In the genomic region with DNA sequence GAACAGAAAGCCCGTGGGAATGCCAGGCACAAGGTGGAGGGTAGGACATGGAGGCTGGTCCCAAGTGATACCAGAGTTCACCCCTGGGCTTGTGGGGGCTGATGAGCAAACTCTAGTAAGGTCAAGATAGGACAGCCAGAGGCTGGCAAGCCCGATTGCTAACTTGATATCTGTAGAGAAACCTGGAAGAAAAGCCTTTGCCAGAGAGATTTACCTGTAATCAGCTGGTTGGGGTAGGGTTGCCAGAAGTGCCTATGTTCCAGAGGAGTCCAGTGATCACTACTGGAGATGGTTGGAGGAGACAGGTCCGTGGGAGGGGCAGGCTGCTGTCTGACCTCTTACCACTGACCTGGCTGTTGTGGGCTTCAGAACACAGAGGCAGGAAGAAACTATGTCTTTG, we compare ENCODE assay signal across 21 mouse cellular contexts.
DNase-seq lines count a peak whose midpoint lies in the region; ATAC-seq and TF ChIP-seq lines count a peak whose summit lies in the region.
"Had no signal": no experiment of that assay in that cellular context is flagged by ENCODE, and none has a peak within 500 bp of the region (broad histone marks: within the 10 kb centered on the region; RNA-seq: fewer than 3 reads in every experiment).

No protein-coding gene starts in this region.

- DNase-seq in heart, postnatal 36 days: no peak
- no peak for DNase-seq in limb, embryonic 14.5 days (ENCODE audit: low spot score)
- DNase-seq in limb, embryonic 10.5 days (ENCODE audit: low spot score): no peak
- no peak for DNase-seq in CH12.LX (ENCODE audit: extremely low read depth)
- DNase-seq in ovary, postnatal 10 days (ENCODE audit: low spot score): no peak
- no peak for DNase-seq in kidney, adult 11 months
- DNase-seq: adrenal gland, adult 8-10 months; cerebellum, adult 18-20 months; cerebellum, adult 9-11 months; cerebellum, postnatal 36 days; gastrocnemius, postnatal 14 days; heart, adult 2 months had no signal

- in situ Hi-C loops in CH12.LX (cut with MboI; ENCODE audit: low pct_ligation_motif_present, low pct_unique_long_range_greater_than_20kb, low sequenced_read_pairs): loop anchor here (5.0 kb wide), 1 partner anchor 75 kb away; no protein-coding TSS in a partner anchor

- H3K4me3 ChIP-seq in heart, embryonic 13.5 days: no peak overlapping the region
- no peak overlapping the region for H3K4me3 ChIP-seq in limb, embryonic 14.5 days (replicated peaks; ENCODE audit: low read length)
- no peak overlapping the region for H3K4me3 ChIP-seq in limb, embryonic 10.5 days
- no peak overlapping the region for H3K4me3 ChIP-seq in CH12.LX (replicated peaks in 1 of 3; ENCODE audit: low read depth in 2 of 3, low read length in 2 of 3, poor library complexity in 1 of 3)
- 0 out of 2 replicates have a peak overlapping the region, but pooled peaks have one; percentile 12 for H3K4me3 ChIP-seq in brown adipose tissue, adult 24 weeks (ENCODE audit: insufficient read depth, low read depth, low read length)
- H3K4me3 ChIP-seq: embryonic facial prominence, embryonic 15.5 days; erythroblast, embryonic 14.5 days; forebrain, embryonic 15.5 days; heart, adult 2 months; hindbrain, embryonic 12.5 days had no signal

- TF ChIP-seq RAD21 in CH12.LX (IDR thresholded peaks at IDR 0.05; ENCODE audit: low read depth, low read length): no peak

- 49% methylated on average over 3 of the region's 3 CpGs for WGBS in heart, embryonic 13.5 days
- WGBS in limb, embryonic 14.5 days: 77% methylated on average over 3 of the region's 3 CpGs
- WGBS in limb, embryonic 10.5 days: 75% methylated on average over 3 of the region's 3 CpGs

- peaks cover 20% of the 10 kb centered on the region for H3K27me3 ChIP-seq in heart, embryonic 13.5 days (replicated peaks)
- peaks cover 11% of the 10 kb centered on the region; the same call in 1 of the 2 replicates for H3K27me3 ChIP-seq in limb, embryonic 14.5 days (ENCODE audit: control insufficient read depth, insufficient read depth, low read length)
- H3K27me3 ChIP-seq in limb, embryonic 10.5 days (ENCODE audit: low read depth, poor library complexity, severe bottlenecking): peaks cover 26% of the 10 kb centered on the region
- no peaks in the 10 kb centered on the region for H3K27me3 ChIP-seq in CH12.LX (replicated peaks)

- no peak for TF ChIP-seq POLR2A in limb, embryonic 14.5 days (IDR thresholded peaks at IDR 0.05; ENCODE audit: borderline replicate concordance, extremely low read depth, insufficient read depth, insufficient read length)
- TF ChIP-seq POLR2A in CH12.LX (IDR thresholded peaks at IDR 0.05; ENCODE audit: low read depth, low read length): no peak

- H3K4me1 ChIP-seq in heart, embryonic 13.5 days: peaks cover 42% of the 10 kb centered on the region
- peaks cover 15% of the 10 kb centered on the region for H3K4me1 ChIP-seq in limb, embryonic 14.5 days (ENCODE audit: control insufficient read depth, insufficient read depth, low read length)
- H3K4me1 ChIP-seq in limb, embryonic 10.5 days: peaks cover 19% of the 10 kb centered on the region
- H3K4me1 ChIP-seq in CH12.LX (ENCODE audit: control insufficient read depth in 1 of 2, insufficient read depth in 2 of 2): peaks cover 21 to 90% of the 10 kb centered on the region in 2 experiments
- peaks cover 18% of the 10 kb centered on the region for H3K4me1 ChIP-seq in brown adipose tissue, adult 24 weeks (ENCODE audit: control insufficient read depth, insufficient read depth, insufficient read length, low read length)

- H3K36me3 ChIP-seq in heart, embryonic 13.5 days: no peaks in the 10 kb centered on the region
- peaks cover 3% of the 10 kb centered on the region; the same call in 1 of the 2 replicates for H3K36me3 ChIP-seq in limb, embryonic 14.5 days (ENCODE audit: control insufficient read depth, insufficient read depth, low read length)
- H3K36me3 ChIP-seq in limb, embryonic 10.5 days: no peaks in the 10 kb centered on the region
- H3K36me3 ChIP-seq in CH12.LX (replicated peaks in 1 of 2; ENCODE audit: control insufficient read depth in 1 of 2, insufficient read depth in 1 of 2, low read length in 1 of 2): peaks cover 0 to 44% of the 10 kb centered on the region in 2 experiments
- H3K36me3 ChIP-seq: embryonic facial prominence, embryonic 15.5 days; forebrain, embryonic 15.5 days; G1E; hindbrain, embryonic 12.5 days had no signal

- no peak overlapping the region for H3K4me2 ChIP-seq in heart, embryonic 13.5 days
- H3K4me2 ChIP-seq in limb, embryonic 14.5 days (replicated peaks; ENCODE audit: low read depth, low read length, severe bottlenecking): no peak overlapping the region
- H3K4me2 ChIP-seq in CH12.LX (ENCODE audit: insufficient read depth, low read depth, poor library complexity, severe bottlenecking): peak overlapping the region; percentile 78; the same call in 1 of the 2 replicates
- H3K4me2 ChIP-seq: embryonic facial prominence, embryonic 15.5 days; forebrain, embryonic 15.5 days; heart, embryonic 11.5 days; hindbrain, embryonic 12.5 days had no signal

- no peaks in the 10 kb centered on the region for H3K79me2 ChIP-seq in CH12.LX (replicated peaks; ENCODE audit: control insufficient read depth, extremely low read depth, insufficient read depth, poor library complexity, severe bottlenecking)

- dilution Hi-C loops in CH12.LX (cut with MboI; ENCODE audit: extremely low pct_ligation_motif_present, extremely low pct_unique_long_range_greater_than_20kb, low sequenced_read_pairs): no loop called here

- no peak for TF ChIP-seq CTCF in CH12.LX (conservative IDR thresholded peaks at IDR 0.05 in 1 of 2, IDR thresholded peaks at IDR 0.05 in 1 of 2; ENCODE audit: low read depth in 2 of 2, low read length in 2 of 2)

- H3K9ac ChIP-seq in heart, embryonic 13.5 days: 0 out of 2 replicates have a peak overlapping the region, but pooled peaks have one; percentile 13
- 0 out of 2 replicates have a peak overlapping the region, but pooled peaks have one; percentile 16 for H3K9ac ChIP-seq in limb, embryonic 14.5 days (ENCODE audit: low read depth, low read length, severe bottlenecking)
- no peak overlapping the region for H3K9ac ChIP-seq in CH12.LX (ENCODE audit: insufficient read depth, low read depth)
- H3K9ac ChIP-seq: embryonic facial prominence, embryonic 15.5 days; forebrain, embryonic 15.5 days; hindbrain, embryonic 12.5 days had no signal

- intact Hi-C loops in heart, postnatal 36 days (cut with DNase I): no loop called here

- no peak overlapping the region for H3K27ac ChIP-seq in heart, embryonic 13.5 days (replicated peaks)
- H3K27ac ChIP-seq in limb, embryonic 14.5 days (replicated peaks; ENCODE audit: low read depth, low read length): no peak overlapping the region
- no peak overlapping the region for H3K27ac ChIP-seq in limb, embryonic 10.5 days
- H3K27ac ChIP-seq in CH12.LX (ENCODE audit: insufficient read depth, low read depth): no peak overlapping the region
- peak overlapping the region; percentile 90 for H3K27ac ChIP-seq in brown adipose tissue, adult 24 weeks (replicated peaks; ENCODE audit: low read depth, low read length)
- H3K27ac ChIP-seq: embryonic facial prominence, embryonic 15.5 days; forebrain, embryonic 15.5 days; heart, adult 2 months; hindbrain, embryonic 12.5 days; hindbrain, postnatal 0 days had no signal

- ATAC-seq in heart, embryonic 13.5 days (ENCODE audit: extremely low read depth, insufficient number of reproducible peaks, low FRiP score, low TSS enrichment): no peak
- no peak for ATAC-seq in limb, embryonic 14.5 days (ENCODE audit: low FRiP score, low read depth)
- ATAC-seq: forebrain, embryonic 15.5 days; hindbrain, postnatal 0 days had no signal

- no peaks in the 10 kb centered on the region for H3K9me3 ChIP-seq in heart, embryonic 13.5 days
- H3K9me3 ChIP-seq in limb, embryonic 14.5 days (ENCODE audit: control insufficient read depth, low read length): no peaks in the 10 kb centered on the region
- H3K9me3 ChIP-seq in limb, embryonic 10.5 days (replicated peaks): no peaks in the 10 kb centered on the region
- H3K9me3 ChIP-seq in CH12.LX (replicated peaks; ENCODE audit: low read length): no peaks in the 10 kb centered on the region
- H3K9me3 ChIP-seq: embryonic facial prominence, embryonic 15.5 days; forebrain, embryonic 15.5 days; G1E; hindbrain, embryonic 12.5 days had no signal

- no peak for TF ChIP-seq EP300 in CH12.LX (IDR thresholded peaks at IDR 0.05; ENCODE audit: low read length)

TF ChIP-seq in CH12.LX, 34 proteins besides CTCF, POLR2A, EP300 and RAD21:
- TF ChIP-seq ETS1 (conservative IDR thresholded peaks at IDR 0.05; ENCODE audit: low read depth, low read length) (no peak), ELF1 (IDR thresholded peaks at IDR 0.05; ENCODE audit: low read depth, low read length) (no peak), UBTF (IDR thresholded peaks at IDR 0.05; ENCODE audit: low read depth, low read length) (no peak), CHD1 (IDR thresholded peaks at IDR 0.05; ENCODE audit: low read depth, low read length) (no peak), SIN3A (IDR thresholded peaks at IDR 0.05; ENCODE audit: low read length) (no peak), CHD2 (IDR thresholded peaks at IDR 0.05; ENCODE audit: low read length) (no peak), USF1 (IDR thresholded peaks at IDR 0.05; ENCODE audit: low read depth, low read length) (no peak), KAT2A (IDR thresholded peaks at IDR 0.05; ENCODE audit: insufficient replicate concordance, low read length) (no peak), SMC3 (IDR thresholded peaks at IDR 0.05; ENCODE audit: low read depth, low read length) (no peak), ZMIZ1 (IDR thresholded peaks at IDR 0.05; ENCODE audit: low read depth, low read length) (no peak), GABPA (IDR thresholded peaks at IDR 0.05; ENCODE audit: insufficient replicate concordance, low read depth, low read length) (no peak), MAZ (IDR thresholded peaks at IDR 0.05; ENCODE audit: low read depth, low read length) (no peak), TBP (conservative IDR thresholded peaks at IDR 0.05; ENCODE audit: low read depth, low read length) (no peak), MXI1 (IDR thresholded peaks at IDR 0.05; ENCODE audit: low read depth, low read length) (no peak), JUND (conservative IDR thresholded peaks at IDR 0.05; ENCODE audit: low read depth, low read length) (no peak), E2F4 (IDR thresholded peaks at IDR 0.05; ENCODE audit: insufficient replicate concordance, low read depth, low read length) (no peak), BHLHE40 (IDR thresholded peaks at IDR 0.05; ENCODE audit: low read depth, low read length) (no peak)
